Mouse (Mus musculus): ENCODE data around the gene Dip2a. TPM values are rescaled to one million over a fixed set of nuclear protein-coding genes. Genes with fewer than 3 reads are reported as not detected.

Dip2a gene
- polyA plus RNA-seq, 1 experiment, result 13.2 TPM

DNA sequence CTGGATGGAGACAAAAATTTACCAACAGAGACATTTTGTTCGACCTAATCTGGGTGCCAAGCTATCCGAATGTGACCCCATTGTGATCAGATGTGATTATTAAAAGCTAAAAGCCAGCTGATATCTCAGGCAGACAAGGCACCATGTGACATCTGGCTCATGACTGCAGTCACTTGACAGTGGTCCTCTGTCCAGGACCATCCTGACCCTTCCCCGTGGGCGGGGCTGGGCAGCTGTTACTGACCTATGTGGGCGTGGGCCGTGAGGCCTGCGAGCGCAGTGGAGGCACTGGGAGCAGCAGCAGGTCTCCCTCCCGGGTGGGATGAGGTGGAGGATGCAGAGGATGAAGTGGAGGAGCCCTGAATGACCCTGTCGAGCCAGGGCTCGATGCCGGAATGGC, 27.5 kb downstream of the Dip2a start:
- Histone ChIP-seq H3K27ac (ENCODE audit: insufficient read depth, low read depth, low read length) (no peak overlapping the region), H3K4me1 (ENCODE audit: control insufficient read depth, insufficient read depth, low read length) (no peaks in the 10 kb centered on the region), H3K4me3 (ENCODE audit: insufficient read depth, low read depth, low read length) (no peak overlapping the region), H3K36me3 (ENCODE audit: control insufficient read depth, insufficient read depth, low read length) (no peaks in the 10 kb centered on the region), H3K27me3 (replicated peaks; ENCODE audit: control insufficient read depth, insufficient read depth, low read length) (no peaks in the 10 kb centered on the region)
- 83% methylated on average over 12 of the region's 12 CpGs for WGBS
- DNase-seq, result no peak
- TF ChIP-seq POLR2A (IDR thresholded peaks at IDR 0.05; ENCODE audit: low read depth, low read length) (no peak), CTCF (conservative IDR thresholded peaks at IDR 0.05; ENCODE audit: insufficient read depth, insufficient read length, low read depth, low read length) (no peak)

DNA sequence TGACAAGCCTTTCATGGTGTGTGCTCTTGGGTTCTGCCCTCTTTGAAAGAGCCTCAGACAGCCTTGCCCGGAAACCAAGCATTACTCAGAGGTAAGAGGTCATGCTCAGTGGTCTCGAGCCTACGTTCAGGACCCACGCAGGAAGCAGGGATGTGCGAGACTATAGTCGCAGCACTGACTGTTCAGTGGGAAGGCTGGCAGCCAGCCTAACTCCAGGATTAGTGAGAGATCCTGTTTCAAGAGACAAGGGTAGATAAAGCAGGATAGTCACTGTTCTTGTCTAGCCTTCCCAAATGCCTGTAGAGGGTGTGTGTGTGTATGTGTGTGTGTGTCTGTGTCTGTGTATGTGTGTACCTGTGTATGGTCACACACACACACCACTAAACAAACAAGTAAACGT, 28.9 kb downstream of the Dip2a start:
- Histone ChIP-seq H3K4me3 (ENCODE audit: insufficient read depth, low read depth, low read length) (no peak overlapping the region), H3K27ac (ENCODE audit: insufficient read depth, low read depth, low read length) (no peak overlapping the region), H3K4me1 (ENCODE audit: control insufficient read depth, insufficient read depth, low read length) (no peaks in the 10 kb centered on the region), H3K36me3 (ENCODE audit: control insufficient read depth, insufficient read depth, low read length) (no peaks in the 10 kb centered on the region), H3K27me3 (replicated peaks; ENCODE audit: control insufficient read depth, insufficient read depth, low read length) (no peaks in the 10 kb centered on the region)
- WGBS, result 55% methylated on average over 7 of the region's 7 CpGs
- TF ChIP-seq POLR2A (IDR thresholded peaks at IDR 0.05; ENCODE audit: low read depth, low read length), result no peak
- TF ChIP-seq CTCF (conservative IDR thresholded peaks at IDR 0.05; ENCODE audit: insufficient read depth, insufficient read length, low read depth, low read length), result no peak
- DNase-seq, result no peak

DNA sequence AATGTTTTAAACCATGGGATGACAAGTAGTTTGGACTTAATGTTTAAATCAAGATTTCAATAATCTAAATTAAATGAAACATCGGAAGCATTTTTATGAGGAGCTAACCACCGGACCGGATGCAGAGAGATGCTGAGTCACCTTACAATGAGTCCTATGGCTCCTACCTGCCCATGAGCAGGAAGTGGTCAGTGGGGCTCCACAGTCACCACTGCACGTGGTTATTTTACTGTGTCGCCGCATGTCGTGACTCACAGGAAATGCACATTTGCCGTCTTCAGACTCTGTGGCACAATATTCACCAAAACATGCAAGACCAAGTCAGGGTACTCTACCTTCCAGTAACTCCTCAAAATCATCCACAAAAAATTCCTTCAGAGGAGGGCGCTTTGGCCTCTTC, 38.4 kb downstream of the Dip2a start:
- TF ChIP-seq CTCF (conservative IDR thresholded peaks at IDR 0.05; ENCODE audit: insufficient read depth, insufficient read length, low read depth, low read length), result no peak
- H3K36me3 ChIP-seq (ENCODE audit: control insufficient read depth, insufficient read depth, low read length), result no peaks in the 10 kb centered on the region; the same call in 1 of the 2 replicates
- no peak for DNase-seq
- H3K4me3 ChIP-seq (ENCODE audit: insufficient read depth, low read depth, low read length), result no peak overlapping the region
- H3K27ac ChIP-seq (ENCODE audit: insufficient read depth, low read depth, low read length), result no peak overlapping the region
- no peaks in the 10 kb centered on the region for H3K4me1 ChIP-seq (ENCODE audit: control insufficient read depth, insufficient read depth, low read length)
- no peaks in the 10 kb centered on the region for H3K27me3 ChIP-seq (replicated peaks; ENCODE audit: control insufficient read depth, insufficient read depth, low read length)
- WGBS, result 82% methylated on average over 9 of the region's 9 CpGs

DNA sequence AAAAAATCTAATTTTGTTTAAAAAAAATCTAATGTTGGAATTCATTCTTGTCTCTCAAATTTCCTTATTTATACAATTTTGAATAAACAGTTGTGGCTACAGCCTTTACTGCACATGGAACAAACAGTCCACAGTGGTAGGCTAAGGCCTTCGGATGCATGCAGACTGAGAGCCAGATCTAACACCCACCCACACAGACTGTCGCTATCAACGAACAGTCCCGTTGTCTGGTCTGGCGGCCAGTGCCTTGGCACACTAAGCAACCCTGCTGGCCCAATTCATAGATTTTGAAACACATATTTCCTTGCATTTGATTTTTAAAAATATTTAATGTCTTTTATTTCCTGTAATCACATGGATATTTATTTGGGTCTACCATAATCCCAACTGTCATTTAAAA, 45.0 kb downstream of the Dip2a start:
- TF ChIP-seq POLR2A (IDR thresholded peaks at IDR 0.05; ENCODE audit: low read depth, low read length), result no peak
- no peak for TF ChIP-seq CTCF (conservative IDR thresholded peaks at IDR 0.05; ENCODE audit: insufficient read depth, insufficient read length, low read depth, low read length)
- WGBS, result 80% methylated on average over 5 of the region's 5 CpGs
- no peaks in the 10 kb centered on the region for H3K27me3 ChIP-seq (replicated peaks; ENCODE audit: control insufficient read depth, insufficient read depth, low read length)
- no peaks in the 10 kb centered on the region for H3K4me1 ChIP-seq (ENCODE audit: control insufficient read depth, insufficient read depth, low read length)
- DNase-seq, result no peak
- H3K4me3 ChIP-seq (ENCODE audit: insufficient read depth, low read depth, low read length), result no peak overlapping the region
- no peaks in the 10 kb centered on the region for H3K36me3 ChIP-seq (ENCODE audit: control insufficient read depth, insufficient read depth, low read length)
- no peak overlapping the region for H3K27ac ChIP-seq (ENCODE audit: insufficient read depth, low read depth, low read length)

DNA sequence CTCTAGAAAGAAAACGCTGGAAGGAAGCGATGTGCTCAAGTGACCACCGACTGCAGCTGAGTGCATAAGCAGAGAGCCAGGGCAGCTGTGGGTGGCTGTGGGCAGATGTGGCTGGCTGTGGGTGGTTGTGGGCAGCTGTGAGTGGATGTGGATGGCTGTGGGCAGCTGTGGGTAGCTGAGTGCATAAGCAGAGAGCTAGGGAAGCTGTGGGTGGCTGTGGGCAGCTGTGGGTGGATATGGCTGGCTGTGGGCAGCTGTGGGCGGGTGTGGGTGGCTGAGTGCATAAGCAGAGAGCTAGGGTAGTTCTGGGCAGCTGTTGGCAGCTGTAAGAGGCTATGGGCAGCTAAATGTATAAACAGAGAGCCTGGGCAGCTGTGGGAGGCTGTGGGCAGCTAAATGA, 51.9 kb downstream of the Dip2a start:
- H3K36me3 ChIP-seq (ENCODE audit: control insufficient read depth, insufficient read depth, low read length), result peaks cover 2% of the 10 kb centered on the region; the same call in 1 of the 2 replicates
- TF ChIP-seq POLR2A (IDR thresholded peaks at IDR 0.05; ENCODE audit: low read depth, low read length), result no peak
- TF ChIP-seq CTCF (conservative IDR thresholded peaks at IDR 0.05; ENCODE audit: insufficient read depth, insufficient read length, low read depth, low read length), result no peak
- WGBS, result 85% methylated on average over 4 of the region's 4 CpGs

DNA sequence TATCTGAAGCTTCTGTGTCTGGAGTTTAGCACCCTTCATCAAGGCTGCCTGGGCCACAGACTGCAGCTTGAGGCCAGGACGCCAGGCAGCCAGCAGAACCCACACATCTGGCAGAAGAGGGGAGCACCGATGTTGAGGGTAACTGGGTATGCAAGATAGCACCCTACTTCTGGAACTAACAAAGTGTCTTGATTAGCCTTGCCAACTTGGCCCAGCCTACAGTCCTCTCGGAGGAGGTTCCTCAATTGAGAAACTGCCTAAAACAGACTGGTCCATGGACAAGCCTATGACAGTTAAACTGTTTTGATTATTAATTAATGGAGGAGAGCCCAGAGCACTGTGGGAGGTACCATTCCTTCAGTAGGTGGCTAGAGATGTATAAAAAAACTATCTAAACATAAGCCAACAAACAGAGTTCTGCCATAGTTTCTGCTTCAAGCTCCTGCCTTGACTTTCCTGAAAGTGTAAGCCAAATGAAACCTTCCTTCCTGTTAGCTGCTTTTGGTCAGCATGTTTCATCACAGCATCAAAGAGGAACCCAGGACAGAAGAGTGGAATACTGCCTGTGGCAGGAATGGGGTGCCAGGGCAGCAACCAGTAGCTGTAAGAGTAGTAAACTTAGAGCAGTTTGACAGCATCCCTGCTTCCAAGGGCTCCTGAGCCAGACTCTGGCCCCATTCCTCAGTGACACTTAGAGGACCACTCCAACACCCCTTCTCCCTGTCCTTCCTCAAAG, 55.0 kb downstream of the Dip2a start:
- Histone ChIP-seq H3K4me3 (ENCODE audit: insufficient read depth, low read depth, low read length) (no peak overlapping the region), H3K4me1 (ENCODE audit: control insufficient read depth, insufficient read depth, low read length) (no peaks in the 10 kb centered on the region), H3K27me3 (replicated peaks; ENCODE audit: control insufficient read depth, insufficient read depth, low read length) (no peaks in the 10 kb centered on the region), H3K27ac (ENCODE audit: insufficient read depth, low read depth, low read length) (no peak overlapping the region), H3K36me3 (ENCODE audit: control insufficient read depth, insufficient read depth, low read length) (peaks cover 2% of the 10 kb centered on the region; the same call in 1 of the 2 replicates)
- DNase-seq, result no peak
- TF ChIP-seq POLR2A (IDR thresholded peaks at IDR 0.05; ENCODE audit: low read depth, low read length), result no peak
- no peak for TF ChIP-seq CTCF (conservative IDR thresholded peaks at IDR 0.05; ENCODE audit: insufficient read depth, insufficient read length, low read depth, low read length)
- 82% methylated on average over 3 of the region's 3 CpGs for WGBS

More for the DNA sequence above, 51.9 kb downstream of the Dip2a start:
- Histone ChIP-seq H3K27me3 (replicated peaks; ENCODE audit: control insufficient read depth, insufficient read depth, low read length) (no peaks in the 10 kb centered on the region), H3K4me1 (ENCODE audit: control insufficient read depth, insufficient read depth, low read length) (no peaks in the 10 kb centered on the region), H3K4me3 (ENCODE audit: insufficient read depth, low read depth, low read length) (no peak overlapping the region), H3K27ac (ENCODE audit: insufficient read depth, low read depth, low read length) (no peak overlapping the region)
- DNase-seq, result no peak

DNA sequence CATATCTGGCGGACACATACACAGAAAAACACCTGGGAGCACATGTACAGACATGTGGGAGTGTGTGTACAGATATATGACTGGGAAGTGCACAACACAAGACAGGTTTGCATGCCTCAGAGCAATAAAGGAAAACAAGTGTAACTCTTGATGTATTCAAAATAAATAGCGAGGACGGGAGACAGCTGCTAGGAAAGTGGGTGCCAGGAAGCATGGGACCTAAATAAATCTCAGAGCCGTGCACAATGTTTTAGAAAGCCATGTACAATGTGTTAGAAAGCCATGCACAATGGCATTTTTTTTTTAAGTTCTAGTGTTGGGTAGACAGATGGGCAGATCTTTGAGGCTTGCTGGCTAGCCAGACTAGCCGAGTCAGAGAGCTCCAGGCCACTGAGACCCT, 56.0 kb downstream of the Dip2a start:
- Histone ChIP-seq H3K4me3 (ENCODE audit: insufficient read depth, low read depth, low read length) (no peak overlapping the region), H3K4me1 (ENCODE audit: control insufficient read depth, insufficient read depth, low read length) (no peaks in the 10 kb centered on the region), H3K27ac (ENCODE audit: insufficient read depth, low read depth, low read length) (no peak overlapping the region), H3K36me3 (ENCODE audit: control insufficient read depth, insufficient read depth, low read length) (peaks cover 2% of the 10 kb centered on the region; the same call in 1 of the 2 replicates), H3K27me3 (replicated peaks; ENCODE audit: control insufficient read depth, insufficient read depth, low read length) (no peaks in the 10 kb centered on the region)
- WGBS, result 88% methylated on average over 5 of the region's 5 CpGs
- no peak for TF ChIP-seq CTCF (conservative IDR thresholded peaks at IDR 0.05; ENCODE audit: insufficient read depth, insufficient read length, low read depth, low read length)
- TF ChIP-seq POLR2A (IDR thresholded peaks at IDR 0.05; ENCODE audit: low read depth, low read length), result no peak
- no peak for DNase-seq

All from kidney, adult 2 months (tissue).